In genomic region chr9:27146826-27147225, GRCm38 (mm10) we compare ENCODE assay signal across 17 mouse cellular contexts.
"Had no signal": no experiment of that assay in that cellular context is flagged by ENCODE, and none has a peak within 500 bp of the region (broad histone marks: within the 10 kb centered on the region; RNA-seq: fewer than 3 reads in every experiment).

No protein-coding gene starts in this region.

- H3K27me3 ChIP-seq: intestine, embryonic 15.5 days; kidney, embryonic 15.5 days; liver, embryonic 13.5 days; midbrain, embryonic 12.5 days; neural tube, embryonic 13.5 days had no signal

- H3K36me3 ChIP-seq: intestine, embryonic 15.5 days; liver, embryonic 13.5 days had no signal

- DNase-seq: kidney, adult 11 months; kidney, adult 8-10 months; kidney, postnatal 14 days; kidney, postnatal 4 days; layer of hippocampus, postnatal 36 days; liver, embryonic 13.5 days; lung, adult 2 months; lung, postnatal 14 days; thymus, adult 18-20 months; thymus, postnatal 4 days had no signal

- H3K4me1 ChIP-seq: intestine, embryonic 15.5 days had no signal

- H3K9me3 ChIP-seq: intestine, embryonic 15.5 days; kidney, embryonic 15.5 days; liver, embryonic 13.5 days; midbrain, embryonic 12.5 days; neural tube, embryonic 13.5 days had no signal

- H3K9ac ChIP-seq: intestine, embryonic 15.5 days; kidney, embryonic 15.5 days; liver, embryonic 13.5 days; midbrain, embryonic 12.5 days; neural tube, embryonic 13.5 days had no signal

- H3K4me3 ChIP-seq: intestine, embryonic 15.5 days; kidney, embryonic 15.5 days; left cerebral cortex, adult 2 months; liver, embryonic 13.5 days; midbrain, embryonic 12.5 days; myocyte; neural tube, embryonic 13.5 days had no signal

- H3K27ac ChIP-seq: intestine, embryonic 15.5 days; kidney, embryonic 15.5 days; left cerebral cortex, adult 2 months; liver, embryonic 13.5 days; midbrain, embryonic 12.5 days; neural tube, embryonic 13.5 days had no signal

- H3K4me2 ChIP-seq: intestine, embryonic 15.5 days; kidney, embryonic 15.5 days; liver, embryonic 13.5 days; midbrain, embryonic 12.5 days; neural tube, embryonic 13.5 days had no signal

- ATAC-seq: intestine, embryonic 15.5 days; midbrain, embryonic 16.5 days had no signal
